Mouse (Mus musculus): ENCODE data around the gene Supt7l. TPM values are rescaled to one million over a fixed set of nuclear protein-coding genes. Genes with fewer than 3 reads are reported as not detected.

The Supt7l gene
- polyA plus RNA-seq, 1 experiment = 9.5 TPM

DNA sequence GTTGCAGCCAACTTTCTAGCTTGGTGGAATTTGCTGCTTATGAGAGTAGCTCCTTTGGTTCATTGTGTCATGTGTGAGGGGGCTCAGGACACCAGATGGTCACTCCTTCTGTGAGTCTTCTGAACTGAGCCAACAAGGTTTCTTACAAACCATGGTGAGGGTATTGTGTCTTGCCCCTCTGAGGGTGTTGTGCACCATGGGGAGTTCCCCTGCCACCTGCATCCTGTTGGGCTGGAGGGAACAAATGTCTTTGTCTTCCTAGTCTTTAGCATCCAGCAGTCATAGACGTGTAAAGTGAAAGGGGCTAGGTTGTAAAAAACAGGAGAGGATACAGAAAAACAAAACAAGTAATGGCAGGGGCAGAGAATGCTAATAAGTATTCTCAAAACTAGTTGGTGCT is 31.8 kb upstream of the Supt7l start:
- TF ChIP-seq MAX (IDR thresholded peaks at IDR 0.05) = no peak
- no peak for TF ChIP-seq FOSL1 (IDR thresholded peaks at IDR 0.05; ENCODE audit: insufficient read depth, low read length, poor library complexity, severe bottlenecking)
- no peak for TF ChIP-seq CEBPB (IDR thresholded peaks at IDR 0.05; ENCODE audit: low read depth)
- TF ChIP-seq USF1 (IDR thresholded peaks at IDR 0.05; ENCODE audit: low read depth) = no peak
- no peak for TF ChIP-seq MYOD1 (IDR thresholded peaks at IDR 0.05; ENCODE audit: control insufficient read depth, insufficient read length, low read depth)
- TF ChIP-seq MYOG (IDR thresholded peaks at IDR 0.05; ENCODE audit: control insufficient read depth, extremely low read depth, insufficient read length) = no peak
- TF ChIP-seq CTCF (IDR thresholded peaks at IDR 0.05; ENCODE audit: control insufficient read depth, insufficient read depth, insufficient read length) = no peak
- Histone ChIP-seq H3K4me3 (ENCODE audit: insufficient read depth, poor library complexity, severe bottlenecking) (no peak overlapping the region), H3K79me3 (ENCODE audit: low read depth) (no peaks in the 10 kb centered on the region), H3K79me2 (ENCODE audit: control insufficient read depth, insufficient read depth) (no peaks in the 10 kb centered on the region), H3K36me3 (ENCODE audit: control insufficient read depth, insufficient read depth) (peaks cover 48% of the 10 kb centered on the region), H3ac (ENCODE audit: control insufficient read depth, insufficient read length, low read depth) (no peak overlapping the region), H3K27me3 (ENCODE audit: control insufficient read depth, insufficient read depth, insufficient read length) (no peaks in the 10 kb centered on the region)

DNA sequence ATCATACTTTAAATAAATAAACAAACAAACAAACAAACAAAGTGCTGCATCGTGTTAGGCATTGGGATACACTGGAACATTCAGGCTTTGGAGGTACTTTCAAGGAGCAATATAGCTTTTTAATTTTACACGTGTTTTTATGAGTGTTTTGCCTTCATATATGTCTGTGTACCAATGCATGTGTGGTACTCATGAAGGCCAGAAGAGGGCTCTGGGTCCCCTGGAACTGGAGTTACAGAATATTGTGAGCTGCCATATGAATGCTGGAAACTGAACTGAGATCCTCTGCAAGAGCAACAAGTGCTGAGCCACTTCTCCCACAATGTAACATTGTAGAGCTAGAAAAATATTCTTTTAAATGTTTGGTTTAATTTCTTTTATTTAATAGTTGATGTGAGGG is 7.6 kb upstream of the Supt7l start:
- Histone ChIP-seq H3K79me3 (ENCODE audit: low read depth) (no peaks in the 10 kb centered on the region), H3ac (ENCODE audit: control insufficient read depth, insufficient read length, low read depth) (no peak overlapping the region), H3K27me3 (ENCODE audit: control insufficient read depth, insufficient read depth, insufficient read length) (no peaks in the 10 kb centered on the region), H3K79me2 (ENCODE audit: control insufficient read depth, insufficient read depth) (no peaks in the 10 kb centered on the region), H3K36me3 (ENCODE audit: control insufficient read depth, insufficient read depth) (peaks cover 75% of the 10 kb centered on the region), H3K4me3 (ENCODE audit: insufficient read depth, poor library complexity, severe bottlenecking) (no peak overlapping the region)
- TF ChIP-seq MAX (IDR thresholded peaks at IDR 0.05) (no peak), CTCF (IDR thresholded peaks at IDR 0.05; ENCODE audit: control insufficient read depth, insufficient read depth, insufficient read length) (no peak), MYOD1 (IDR thresholded peaks at IDR 0.05; ENCODE audit: control insufficient read depth, insufficient read length, low read depth) (no peak), FOSL1 (IDR thresholded peaks at IDR 0.05; ENCODE audit: insufficient read depth, low read length, poor library complexity, severe bottlenecking) (no peak), MYOG (IDR thresholded peaks at IDR 0.05; ENCODE audit: control insufficient read depth, extremely low read depth, insufficient read length) (no peak), USF1 (IDR thresholded peaks at IDR 0.05; ENCODE audit: low read depth) (no peak), CEBPB (IDR thresholded peaks at IDR 0.05; ENCODE audit: low read depth) (no peak)

DNA sequence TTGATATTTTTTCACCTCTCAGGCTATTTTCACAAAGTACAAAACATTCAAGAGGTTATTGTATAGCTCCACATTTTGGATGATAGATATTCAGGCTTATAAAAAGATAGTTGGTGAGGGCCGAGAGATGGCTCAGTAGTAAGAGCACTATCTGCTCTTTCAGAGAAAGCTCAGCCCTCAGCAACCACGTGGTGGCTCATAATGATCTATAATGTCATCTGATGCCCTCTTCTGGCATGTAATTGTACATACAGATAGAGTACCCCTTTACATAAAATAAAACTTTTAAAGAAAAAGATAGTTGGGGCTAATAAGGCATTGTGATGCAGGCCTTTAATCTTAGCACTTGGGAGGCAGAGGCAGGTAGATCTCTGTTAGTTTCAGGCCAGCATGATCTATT is 953 bp upstream of the Supt7l start:
- Histone ChIP-seq H3K4me3 (ENCODE audit: insufficient read depth, poor library complexity, severe bottlenecking) (no peak overlapping the region), H3K79me3 (ENCODE audit: low read depth) (peaks cover 18% of the 10 kb centered on the region), H3K27me3 (ENCODE audit: control insufficient read depth, insufficient read depth, insufficient read length) (no peaks in the 10 kb centered on the region), H3K36me3 (ENCODE audit: control insufficient read depth, insufficient read depth) (peaks cover 35% of the 10 kb centered on the region), H3ac (ENCODE audit: control insufficient read depth, insufficient read length, low read depth) (no peak overlapping the region), H3K79me2 (ENCODE audit: control insufficient read depth, insufficient read depth) (peaks cover 43% of the 10 kb centered on the region)
- TF ChIP-seq MYOG (IDR thresholded peaks at IDR 0.05; ENCODE audit: control insufficient read depth, extremely low read depth, insufficient read length) = no peak
- TF ChIP-seq USF1 (IDR thresholded peaks at IDR 0.05; ENCODE audit: low read depth) = peak; percentile 83

DNA sequence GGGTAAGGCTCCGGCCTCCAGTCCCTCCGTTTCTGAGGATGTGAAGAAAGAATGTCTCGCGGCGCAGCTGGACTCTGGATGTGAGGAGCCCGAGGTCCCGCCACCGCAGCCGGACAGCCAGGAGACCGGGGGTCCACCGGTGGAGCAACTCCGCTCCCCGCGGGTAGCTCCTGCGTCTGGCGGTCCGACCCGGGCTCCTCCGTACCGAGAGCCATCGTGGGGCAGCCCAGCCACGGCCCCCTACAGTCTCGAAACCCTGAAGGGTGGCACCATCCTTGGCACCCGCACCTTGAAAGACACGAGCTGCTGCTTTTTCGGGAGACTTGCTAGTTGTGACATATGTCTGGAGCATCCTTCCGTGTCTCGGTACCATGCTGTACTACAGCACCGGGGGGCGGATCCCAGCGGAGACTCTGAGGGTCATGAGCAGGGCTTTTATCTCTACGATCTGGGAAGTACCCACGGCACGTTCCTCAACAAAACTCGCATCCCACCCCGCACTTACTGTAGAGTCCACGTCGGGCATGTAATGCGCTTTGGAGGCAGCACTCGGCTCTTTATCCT is 408 bp downstream of the Supt7l start:
- Histone ChIP-seq H3K36me3 (ENCODE audit: control insufficient read depth, insufficient read depth) (peaks cover 22% of the 10 kb centered on the region), H3K79me3 (ENCODE audit: low read depth) (peaks cover 18% of the 10 kb centered on the region), H3K4me3 (ENCODE audit: insufficient read depth, poor library complexity, severe bottlenecking) (peak overlapping the region; percentile 93), H3K27me3 (ENCODE audit: control insufficient read depth, insufficient read depth, insufficient read length) (no peaks in the 10 kb centered on the region), H3ac (ENCODE audit: control insufficient read depth, insufficient read length, low read depth) (peak overlapping the region; percentile 91), H3K79me2 (ENCODE audit: control insufficient read depth, insufficient read depth) (peaks cover 43% of the 10 kb centered on the region)
- TF ChIP-seq FOSL1 (IDR thresholded peaks at IDR 0.05; ENCODE audit: insufficient read depth, low read length, poor library complexity, severe bottlenecking) = no peak
- no peak for TF ChIP-seq MAX (IDR thresholded peaks at IDR 0.05)

DNA sequence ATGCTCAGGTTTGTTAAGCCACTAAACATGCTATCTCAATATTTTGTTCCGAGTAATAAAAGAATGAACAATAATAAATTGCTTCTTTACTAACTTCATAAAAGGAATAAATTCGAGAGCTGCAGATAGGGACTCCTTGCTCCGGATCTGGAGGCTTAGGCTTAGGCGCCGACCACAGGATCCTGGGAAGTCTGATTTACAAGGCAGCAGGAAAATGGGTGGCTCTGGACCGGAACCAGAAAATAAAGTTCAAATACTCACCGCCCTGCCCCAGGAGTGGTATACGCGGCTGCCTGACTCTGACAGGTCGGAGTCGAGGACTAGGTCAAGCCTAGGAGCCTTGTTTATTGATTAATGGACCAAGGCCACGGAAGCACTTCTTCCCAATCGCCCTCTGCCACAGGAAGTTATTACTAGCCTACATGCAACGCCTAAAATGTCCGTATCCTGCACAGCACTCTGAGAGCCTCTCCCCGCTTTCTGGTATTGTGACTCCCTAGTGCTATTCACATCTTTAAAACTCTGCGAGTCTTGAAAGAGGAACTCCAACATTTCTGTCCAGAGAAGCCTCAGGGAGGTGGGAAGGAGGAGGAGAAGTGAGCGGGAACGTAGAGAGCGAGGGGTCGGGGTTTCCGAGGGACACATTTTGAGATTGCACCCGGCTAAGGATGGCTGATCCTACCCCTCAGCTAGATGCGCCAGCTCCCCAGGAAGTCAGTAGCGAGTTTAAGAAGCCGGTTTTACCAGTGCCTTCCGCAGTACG is 1.1 kb downstream of the Supt7l start, which contains the start of gene Slc4a1ap:
Gene Slc4a1ap, plus strand, starts transcription at position 642 of the 763 bp plus-strand sequence.
- Histone ChIP-seq H3K27me3 (ENCODE audit: control insufficient read depth, insufficient read depth, insufficient read length) (no peaks in the 10 kb centered on the region), H3K79me2 (ENCODE audit: control insufficient read depth, insufficient read depth) (peaks cover 43% of the 10 kb centered on the region), H3ac (ENCODE audit: control insufficient read depth, insufficient read length, low read depth) (peak within 1 kb of the TSS; percentile 91), H3K4me3 (ENCODE audit: insufficient read depth, poor library complexity, severe bottlenecking) (peak within 1 kb of the TSS; percentile 93), H3K36me3 (ENCODE audit: control insufficient read depth, insufficient read depth) (peaks cover 15% of the 10 kb centered on the region), H3K79me3 (ENCODE audit: low read depth) (peaks cover 18% of the 10 kb centered on the region)
- TF ChIP-seq MYOG (IDR thresholded peaks at IDR 0.05; ENCODE audit: control insufficient read depth, extremely low read depth, insufficient read length) (no peak), FOSL1 (IDR thresholded peaks at IDR 0.05; ENCODE audit: insufficient read depth, low read length, poor library complexity, severe bottlenecking) (no peak), CTCF (IDR thresholded peaks at IDR 0.05; ENCODE audit: control insufficient read depth, insufficient read depth, insufficient read length) (no peak), MYOD1 (IDR thresholded peaks at IDR 0.05; ENCODE audit: control insufficient read depth, insufficient read length, low read depth) (no peak), MAX (IDR thresholded peaks at IDR 0.05) (no peak), CEBPB (IDR thresholded peaks at IDR 0.05; ENCODE audit: low read depth) (no peak), USF1 (IDR thresholded peaks at IDR 0.05; ENCODE audit: low read depth) (no peak)

DNA sequence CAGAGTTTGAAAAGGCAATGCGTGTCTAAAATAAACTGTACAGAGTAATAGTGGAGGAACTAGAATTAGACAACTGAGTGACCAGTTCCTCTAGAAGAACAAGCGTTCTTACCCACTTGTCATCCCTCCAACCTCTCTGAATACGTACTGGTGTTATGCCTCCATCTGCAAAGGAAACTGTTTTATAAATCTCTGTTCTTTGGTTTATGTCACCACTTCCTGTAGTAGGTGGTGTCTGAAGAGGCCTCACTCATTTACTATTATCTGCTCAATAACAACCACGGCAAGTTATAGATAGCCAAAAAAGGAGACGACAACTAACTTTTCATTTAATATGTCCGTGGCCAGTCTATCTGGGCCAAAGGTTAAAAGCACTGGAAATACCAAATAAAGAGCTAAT is 7.1 kb downstream of the Supt7l start:
- no peak overlapping the region for H3K4me3 ChIP-seq (ENCODE audit: insufficient read depth, poor library complexity, severe bottlenecking)
- peaks cover 21% of the 10 kb centered on the region for H3K36me3 ChIP-seq (ENCODE audit: control insufficient read depth, insufficient read depth)
- H3K79me2 ChIP-seq (ENCODE audit: control insufficient read depth, insufficient read depth) = peaks cover 8% of the 10 kb centered on the region
- no peak overlapping the region for H3ac ChIP-seq (ENCODE audit: control insufficient read depth, insufficient read length, low read depth)
- TF ChIP-seq USF1 (IDR thresholded peaks at IDR 0.05; ENCODE audit: low read depth) (no peak), MYOD1 (IDR thresholded peaks at IDR 0.05; ENCODE audit: control insufficient read depth, insufficient read length, low read depth) (no peak), CEBPB (IDR thresholded peaks at IDR 0.05; ENCODE audit: low read depth) (no peak)
- no peaks in the 10 kb centered on the region for H3K27me3 ChIP-seq (ENCODE audit: control insufficient read depth, insufficient read depth, insufficient read length)
- peaks cover 2% of the 10 kb centered on the region for H3K79me3 ChIP-seq (ENCODE audit: low read depth)

Measured in C2C12 (cell line).